Mouse (Mus musculus) CH12.LX (cell line): ENCODE measurements around the gene Anks1b.

Experiments used
- CTCF ChIP-seq, 2 experiments: IDR thresholded peaks in 1 of 2; conservative IDR thresholded peaks in 1 of 2; 2 replicates each; pipeline ENCODE4 v1.5.1; 2011 to 2012; ENCODE audit warnings: low read depth in 2 of 2, low read length in 2 of 2, improper control_type of control experiment in 1 of 2, inconsistent platforms in 1 of 2, mild to moderate bottlenecking in 1 of 2, moderate library complexity in 1 of 2
- E2F4 ChIP-seq: IDR thresholded peaks from 2 replicates; pipeline ENCODE4 v1.6.1; 2011; ENCODE audit warnings: low read depth, low read length, improper control_type of control experiment; ENCODE audit not compliant: insufficient replicate concordance
- GABPA ChIP-seq: IDR thresholded peaks from 2 replicates; pipeline ENCODE4 v1.6.1; 2012; ENCODE audit warnings: low read depth, low read length, improper control_type of control experiment, inconsistent platforms; ENCODE audit not compliant: insufficient replicate concordance
- MAZ ChIP-seq: IDR thresholded peaks from 2 replicates; pipeline ENCODE4 v1.6.1; 2012; ENCODE audit warnings: low read depth, mild to moderate bottlenecking, inconsistent platforms, low read length, improper control_type of control experiment, moderate library complexity
- MEF2A ChIP-seq: IDR thresholded peaks from 2 replicates; pipeline ENCODE4 v1.6.1; 2014; ENCODE audit warnings: low read depth, mild to moderate bottlenecking, inconsistent platforms, low read length, improper control_type of control experiment, borderline replicate concordance
- MXI1 ChIP-seq: IDR thresholded peaks from 2 replicates; pipeline ENCODE4 v1.6.1; 2011; ENCODE audit warnings: mild to moderate bottlenecking, low read depth, low read length, improper control_type of control experiment
- MYC ChIP-seq: IDR thresholded peaks from 2 replicates; pipeline ENCODE4 v1.6.1; 2011; ENCODE audit warnings: low read depth, mild to moderate bottlenecking, improper control_type of control experiment, low read length
- PAX5 ChIP-seq: IDR thresholded peaks from 2 replicates; pipeline ENCODE4 v1.6.1; 2012; ENCODE audit warnings: low read length, inconsistent platforms, mixed read lengths
- RAD21 ChIP-seq: IDR thresholded peaks from 2 replicates; pipeline ENCODE4 v1.6.1; 2011; ENCODE audit warnings: low read depth, mild to moderate bottlenecking, low read length, improper control_type of control experiment, moderate library complexity
- SMC3 ChIP-seq: IDR thresholded peaks from 2 replicates; pipeline ENCODE4 v1.6.1; 2011; ENCODE audit warnings: low read depth, low read length, improper control_type of control experiment

DNA sequence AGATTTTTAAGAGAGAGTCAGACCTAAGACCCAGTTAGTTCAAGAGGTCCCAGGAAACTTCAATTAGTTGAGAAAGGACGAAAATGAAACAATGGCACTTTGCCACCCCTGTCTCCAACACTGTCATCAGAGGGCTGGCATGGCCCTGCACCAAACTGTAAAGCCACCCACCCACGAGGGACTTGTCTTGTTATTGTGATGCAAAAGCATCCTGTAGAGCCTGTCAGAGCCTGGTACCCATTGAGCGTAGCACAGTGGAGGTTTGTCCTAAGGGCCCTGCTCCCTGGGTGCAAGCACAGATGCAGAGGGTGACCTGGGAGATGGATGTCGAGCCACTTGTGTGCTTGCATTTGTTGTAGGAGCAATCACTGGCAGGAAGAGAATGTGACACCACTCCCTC, 983.4 kb downstream of the Anks1b start:
- TF ChIP-seq CTCF (conservative IDR thresholded peaks at IDR 0.05 in 1 of 2, IDR thresholded peaks at IDR 0.05 in 1 of 2; ENCODE audit: low read depth in 2 of 2, low read length in 2 of 2) (no peak), MYC (no peak), MXI1 (no peak), E2F4 (no peak), GABPA (no peak), MAZ (no peak), MEF2A (no peak), SMC3 (no peak), PAX5 (no peak), RAD21 (no peak)
